Mouse (Mus musculus) C2C12 (cell line): ENCODE results near the gene Shkbp1. TPM values are rescaled to one million over a fixed set of nuclear protein-coding genes. Genes with fewer than 3 reads are reported as not detected.

Source experiments
- H3K27me3 ChIP-seq: one replicate; pipeline ENCODE4 v1.6.1; 2011; ENCODE audit not compliant: control insufficient read depth, insufficient read depth, insufficient read length
- H3K36me3 ChIP-seq: one replicate; pipeline ENCODE4 v1.6.1; 2011; ENCODE audit not compliant: control insufficient read depth, insufficient read depth
- H3K4me3 ChIP-seq: one replicate; pipeline ENCODE4 v1.5.1; 2011; ENCODE audit warnings: mild to moderate bottlenecking, control low read depth; ENCODE audit not compliant: poor library complexity, insufficient read depth, severe bottlenecking
- H3K79me2 ChIP-seq: one replicate; pipeline ENCODE4 v1.6.1; 2011; ENCODE audit not compliant: control insufficient read depth, insufficient read depth
- H3K79me3 ChIP-seq: one replicate; pipeline ENCODE4 v1.6.1; 2011; ENCODE audit warnings: low read depth, control low read depth
- H3ac ChIP-seq: one replicate; pipeline ENCODE3; 2011; ENCODE audit warnings: low read depth; ENCODE audit not compliant: control insufficient read depth, insufficient read length
- CEBPB ChIP-seq: IDR thresholded peaks from one replicate; pipeline ENCODE4 v1.6.1; 2011; ENCODE audit warnings: low read depth, mild to moderate bottlenecking, control low read depth, moderate library complexity
- CTCF ChIP-seq: IDR thresholded peaks from one replicate; pipeline ENCODE4 v1.5.1; 2011; ENCODE audit not compliant: control insufficient read depth, insufficient read depth, insufficient read length
- FOSL1 ChIP-seq: IDR thresholded peaks from one replicate; pipeline ENCODE4 v1.8.0; 2011; ENCODE audit warnings: mild to moderate bottlenecking, low read length; ENCODE audit not compliant: poor library complexity, insufficient read depth, severe bottlenecking
- MAX ChIP-seq: IDR thresholded peaks from one replicate; pipeline ENCODE4 v1.6.1; 2011; ENCODE audit warnings: mild to moderate bottlenecking, control low read depth
- MYOD1 ChIP-seq: IDR thresholded peaks from one replicate; pipeline ENCODE4 v1.6.1; 2011; ENCODE audit warnings: low read depth; ENCODE audit not compliant: control insufficient read depth, insufficient read length
- MYOG ChIP-seq: IDR thresholded peaks from one replicate; pipeline ENCODE4 v1.6.1; 2011; ENCODE audit not compliant: control insufficient read depth, insufficient read length; ENCODE audit errors: extremely low read depth
- USF1 ChIP-seq: IDR thresholded peaks from one replicate; pipeline ENCODE4 v1.6.1; 2011; ENCODE audit warnings: low read depth, mild to moderate bottlenecking, control low read depth, moderate library complexity
- long read RNA-seq, 2 experiments: library from polyadenylated mRNA; unstranded; transcript quantifications; one replicate each; pipeline ENCODE4 v2.0.0; 2019 to 2020
- polyA plus RNA-seq: library from polyadenylated mRNA; unstranded; fragments of >200 nt; fragmentation: generic; extraction: Trizol; gene quantifications from one replicate; pipeline ENCODE4 v1.2.1, GENCODE M21; 2012; ENCODE audit warnings: missing spikeins

Shkbp1 gene
- 27.6 TPM for polyA plus RNA-seq
- long read RNA-seq, experiment 1, transcript Shkbp1-201 (18 exons, 2,358 nt): major isoform, 6 of 21 reads
- long read RNA-seq, experiment 1, partial matches to known transcripts: 11 of 21 reads
- long read RNA-seq, experiment 1, other reads (novel, unspliced or antisense): 3 of 21 reads
- long read RNA-seq, experiment 2, transcript Shkbp1-201 (18 exons, 2,358 nt): major isoform, 77 of 140 reads
- long read RNA-seq, experiment 2, partial matches to known transcripts: 12 of 140 reads
- long read RNA-seq, experiment 2, other reads (novel, unspliced or antisense): 50 of 140 reads

- Histone ChIP-seq H3K79me3 (peaks cover 2% of the 10 kb centered on the region), H3ac (peak within 1 kb of the TSS; percentile 53), H3K4me3 (peak within 1 kb of the TSS; percentile 46), H3K36me3 (no peaks in the 10 kb centered on the region), H3K27me3 (no peaks in the 10 kb centered on the region), H3K79me2 (peaks cover 9% of the 10 kb centered on the region)
- TF ChIP-seq MAX (no peak), CTCF (no peak), MYOG (no peak), CEBPB (no peak), MYOD1 (no peak), FOSL1 (no peak), USF1 (no peak)
Observed at GRCm38 (mm10) chr7:27355745-27356240, at the start of gene Shkbp1. Gene Shkbp1 (minus strand): TSS chr7:27356019.

GRCm38 (mm10) chr7:27404203-27404942 is 48.6 kb upstream of the Shkbp1 start:
- Histone ChIP-seq H3K79me2 (no peaks in the 10 kb centered on the region), H3K36me3 (no peaks in the 10 kb centered on the region), H3K27me3 (peaks cover 20% of the 10 kb centered on the region), H3K79me3 (no peaks in the 10 kb centered on the region), H3K4me3 (no peak overlapping the region), H3ac (no peak overlapping the region)
- TF ChIP-seq MYOG: no peak
- TF ChIP-seq MAX: no peak
- no peak for TF ChIP-seq CEBPB
- TF ChIP-seq FOSL1: no peak
- TF ChIP-seq USF1: no peak
- no peak for TF ChIP-seq MYOD1
- TF ChIP-seq CTCF: no peak

GRCm38 (mm10) chr7:27402675-27403074 is 46.9 kb upstream of the Shkbp1 start:
- H3ac ChIP-seq: no peak overlapping the region
- peaks cover 8% of the 10 kb centered on the region for H3K27me3 ChIP-seq
- H3K36me3 ChIP-seq: no peaks in the 10 kb centered on the region
- no peaks in the 10 kb centered on the region for H3K79me2 ChIP-seq
- H3K79me3 ChIP-seq: no peaks in the 10 kb centered on the region
- no peak for TF ChIP-seq CEBPB
- peak; percentile 41 for TF ChIP-seq CTCF
- no peak for TF ChIP-seq USF1
- H3K4me3 ChIP-seq: no peak overlapping the region

GRCm38 (mm10) chr7:27400545-27400944 is 44.7 kb upstream of the Shkbp1 start:
- TF ChIP-seq FOSL1 (no peak), CTCF (no peak), USF1 (no peak), MYOD1 (no peak), MAX (no peak), MYOG (no peak), CEBPB (no peak)
- no peaks in the 10 kb centered on the region for H3K79me3 ChIP-seq
- no peak overlapping the region for H3ac ChIP-seq
- no peaks in the 10 kb centered on the region for H3K36me3 ChIP-seq
- no peaks in the 10 kb centered on the region for H3K79me2 ChIP-seq
- no peak overlapping the region for H3K4me3 ChIP-seq
- H3K27me3 ChIP-seq: peaks cover 16% of the 10 kb centered on the region

GRCm38 (mm10) chr7:27397048-27397949 is 41.5 kb upstream of the Shkbp1 start:
- H3K4me3 ChIP-seq: no peak overlapping the region
- H3ac ChIP-seq: no peak overlapping the region
- H3K79me2 ChIP-seq: no peaks in the 10 kb centered on the region
- peak; percentile 21 for TF ChIP-seq USF1
- no peak for TF ChIP-seq MAX
- TF ChIP-seq CTCF: peak; percentile 63
- H3K27me3 ChIP-seq: peaks cover 23% of the 10 kb centered on the region
- H3K36me3 ChIP-seq: no peaks in the 10 kb centered on the region
- H3K79me3 ChIP-seq: no peaks in the 10 kb centered on the region
